Mouse (Mus musculus) spleen, adult 2 months (tissue): ENCODE measurements around the gene Tppp. TPM values are rescaled to one million over a fixed set of nuclear protein-coding genes. Genes with fewer than 3 reads are reported as not detected.

Source experiments
- DNase-seq, 2 experiments: peaks; one replicate each; pipeline versions ENCODE4 v3.0.0 to v3.0.0-alpha.2; 2012 to 2021; ENCODE audit warnings: low spot score in 2 of 2, low read depth in 1 of 2
- H3K27ac ChIP-seq: fragments of 200-500 bp; 2 replicates; pipeline ENCODE4 v1.5.1; 2012; ENCODE audit warnings: low read length, inconsistent platforms; ENCODE audit not compliant: insufficient read depth
- H3K27me3 ChIP-seq: fragments of 200-500 bp; 2 replicates; pipeline ENCODE4 v1.6.1; 2012; ENCODE audit warnings: mild to moderate bottlenecking, moderate library complexity, low read length, inconsistent platforms; ENCODE audit not compliant: control insufficient read depth, insufficient read depth
- H3K36me3 ChIP-seq: fragments of 200-500 bp; 2 replicates; pipeline ENCODE4 v1.6.1; 2012; ENCODE audit warnings: mild to moderate bottlenecking, low read length, inconsistent platforms; ENCODE audit not compliant: control insufficient read depth, insufficient read depth
- H3K4me1 ChIP-seq: fragments of 200-500 bp; 2 replicates; pipeline ENCODE4 v1.6.1; 2011; ENCODE audit warnings: inconsistent platforms; ENCODE audit not compliant: control insufficient read depth, insufficient read depth, insufficient read length
- H3K4me3 ChIP-seq: fragments of 200-500 bp; 2 replicates; pipeline ENCODE4 v1.5.1; 2011; ENCODE audit warnings: mild to moderate bottlenecking, inconsistent platforms; ENCODE audit not compliant: insufficient read depth, insufficient read length; ENCODE audit errors: extremely low read depth
- CTCF ChIP-seq: fragments of 200-500 bp; IDR thresholded peaks from 2 replicates; pipeline ENCODE4 v1.5.1; 2011; ENCODE audit warnings: mild to moderate bottlenecking, inconsistent platforms; ENCODE audit not compliant: insufficient read depth, insufficient read length, insufficient replicate concordance; ENCODE audit errors: extremely low read depth
- POLR2A ChIP-seq: fragments of 200-500 bp; IDR thresholded peaks from 2 replicates; pipeline ENCODE4 v1.6.1; 2011; ENCODE audit warnings: low read depth, low read length, inconsistent platforms
- WGBS: fragments of 180-500 bp; shearing (Covaris S2); methylation state at CpG from one replicate; pipeline ENCODE4 v1.1.7; 2018; 5-methylcytosine and 5-hydroxymethylcytosine counted together
- polyA plus RNA-seq: library from polyadenylated mRNA; depleted of rRNA; stranded (reverse); fragments of >200 nt; gene quantifications from 2 replicates; pipeline ENCODE4 v1.2.3, GENCODE M21; 2012

The Tppp gene
- polyA plus RNA-seq, 1 experiment: 2.2 TPM

DNA sequence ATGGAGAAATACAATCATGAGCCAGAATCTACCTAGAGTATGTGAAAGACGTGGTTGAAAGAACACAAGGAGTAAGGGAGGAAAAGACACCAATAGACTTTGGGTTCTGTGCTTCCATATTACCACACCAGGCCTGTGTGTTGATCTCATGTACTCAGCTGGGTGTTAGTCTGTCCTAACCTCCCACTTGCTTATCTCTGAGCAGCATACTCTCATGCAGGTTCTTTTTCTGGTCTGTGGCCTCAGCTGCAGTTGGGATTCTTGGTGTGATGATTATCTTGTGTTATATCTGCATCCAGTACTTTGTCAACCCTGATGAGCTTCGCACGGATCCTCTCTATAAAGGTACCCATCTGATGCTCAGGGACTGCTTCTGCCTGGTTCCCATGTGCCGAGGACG is 32.3 kb upstream of the Tppp start:
- TF ChIP-seq CTCF: no peak
- no peak for TF ChIP-seq POLR2A
- Histone ChIP-seq H3K27me3 (no peaks in the 10 kb centered on the region), H3K36me3 (no peaks in the 10 kb centered on the region), H3K4me3 (no peak overlapping the region), H3K27ac (no peak overlapping the region), H3K4me1 (no peaks in the 10 kb centered on the region)
- 87% methylated on average over 5 of the region's 5 CpGs for WGBS
- DNase-seq: no peak

DNA sequence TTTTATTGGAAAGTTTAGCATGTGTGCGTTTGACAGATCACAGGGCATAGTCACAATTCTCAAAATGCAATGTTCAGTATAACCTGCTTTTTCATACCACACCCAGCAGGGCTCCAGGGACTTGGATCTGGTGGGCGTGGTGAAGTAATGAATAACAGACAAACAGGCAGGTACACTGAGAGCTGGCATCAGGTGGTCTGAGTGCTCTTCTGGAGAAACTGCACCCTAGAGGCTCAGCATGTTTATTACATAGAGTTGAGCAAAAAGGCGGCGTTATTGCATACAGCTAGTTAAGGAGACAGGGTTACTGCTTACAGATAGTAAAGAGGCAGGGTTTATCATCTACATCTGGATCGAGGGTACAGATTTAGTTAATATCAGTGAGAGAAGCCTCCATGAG is 18.9 kb upstream of the Tppp start:
- Histone ChIP-seq H3K27me3 (no peaks in the 10 kb centered on the region), H3K4me1 (no peaks in the 10 kb centered on the region), H3K4me3 (no peak overlapping the region), H3K36me3 (no peaks in the 10 kb centered on the region), H3K27ac (no peak overlapping the region)
- no peak for DNase-seq
- 79% methylated on average over 5 of the region's 5 CpGs for WGBS
- TF ChIP-seq CTCF: no peak
- no peak for TF ChIP-seq POLR2A

DNA sequence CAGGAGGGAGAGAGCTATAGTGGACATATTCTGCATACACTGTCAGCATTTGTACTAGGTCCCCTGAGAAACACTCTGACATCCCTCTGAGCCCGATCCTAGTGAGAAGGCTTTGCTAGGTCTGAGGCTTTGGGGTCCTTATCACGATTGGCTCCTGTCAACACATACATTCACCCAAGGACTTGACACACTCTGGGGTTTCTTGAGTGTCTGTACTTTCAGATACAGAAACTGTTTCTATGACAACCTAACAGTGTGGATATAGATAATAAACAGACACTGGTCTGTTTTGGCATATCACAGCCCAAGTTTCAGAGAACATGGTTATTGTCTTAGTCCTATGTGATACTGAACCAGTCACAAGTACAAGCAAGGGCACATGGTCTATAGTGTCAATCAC is 18.4 kb upstream of the Tppp start:
- H3K27me3 ChIP-seq: no peaks in the 10 kb centered on the region
- DNase-seq: no peak
- H3K36me3 ChIP-seq: no peaks in the 10 kb centered on the region
- no peak overlapping the region for H3K4me3 ChIP-seq
- H3K27ac ChIP-seq: no peak overlapping the region
- WGBS: 78% methylated on average over 2 of the region's 2 CpGs
- TF ChIP-seq CTCF (no peak), POLR2A (no peak)
- no peaks in the 10 kb centered on the region for H3K4me1 ChIP-seq

DNA sequence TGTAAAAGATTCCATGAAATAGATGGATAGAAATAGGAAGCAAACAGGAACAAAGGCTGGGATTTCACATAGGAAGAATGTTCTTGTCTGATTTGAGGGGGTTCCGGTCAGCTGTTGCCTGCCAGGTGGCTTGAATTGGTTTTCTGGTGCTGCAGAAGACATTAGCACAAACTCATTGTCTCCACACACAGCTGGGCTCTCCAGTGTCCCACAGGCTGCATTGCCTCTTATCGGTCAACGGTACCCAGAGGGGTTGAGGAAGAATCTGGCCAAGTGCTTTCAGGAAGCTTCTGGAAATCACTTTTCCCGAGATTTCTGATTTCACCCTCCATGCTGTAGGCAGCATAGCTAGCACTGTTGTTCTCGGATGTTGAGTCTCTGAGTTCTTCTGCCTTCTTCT is 17.9 kb upstream of the Tppp start:
- no peaks in the 10 kb centered on the region for H3K36me3 ChIP-seq
- no peaks in the 10 kb centered on the region for H3K4me1 ChIP-seq
- WGBS: 84% methylated on average over 5 of the region's 5 CpGs
- no peaks in the 10 kb centered on the region for H3K27me3 ChIP-seq
- DNase-seq: no peak
- no peak for TF ChIP-seq CTCF
- TF ChIP-seq POLR2A: no peak
- H3K4me3 ChIP-seq: no peak overlapping the region
- no peak overlapping the region for H3K27ac ChIP-seq

DNA sequence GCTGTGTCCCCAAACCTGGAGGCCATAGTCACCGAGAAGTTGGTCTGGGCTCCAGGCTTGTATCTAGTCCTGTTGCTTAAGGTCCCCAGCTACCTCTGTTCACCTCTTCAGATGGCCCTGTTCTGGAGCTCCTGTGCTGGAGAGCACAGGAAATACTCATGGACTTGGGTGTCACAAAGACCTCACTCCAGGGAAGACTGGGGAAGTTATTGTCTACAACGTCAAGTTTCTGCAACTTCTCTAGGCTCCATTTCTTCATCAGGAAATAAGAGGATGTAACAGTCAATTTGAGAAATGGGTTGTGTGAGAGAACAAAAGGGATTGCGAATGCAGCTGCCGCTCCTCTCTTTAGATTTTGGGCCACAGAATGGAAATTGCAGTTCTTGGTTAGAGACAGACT is 12.8 kb upstream of the Tppp start:
- no peak for DNase-seq
- H3K27ac ChIP-seq: no peak overlapping the region
- H3K36me3 ChIP-seq: no peaks in the 10 kb centered on the region
- H3K4me1 ChIP-seq: no peaks in the 10 kb centered on the region
- H3K27me3 ChIP-seq: no peaks in the 10 kb centered on the region
- WGBS: 64% methylated on average over 4 of the region's 4 CpGs
- TF ChIP-seq POLR2A (no peak), CTCF (no peak)
- H3K4me3 ChIP-seq: no peak overlapping the region

DNA sequence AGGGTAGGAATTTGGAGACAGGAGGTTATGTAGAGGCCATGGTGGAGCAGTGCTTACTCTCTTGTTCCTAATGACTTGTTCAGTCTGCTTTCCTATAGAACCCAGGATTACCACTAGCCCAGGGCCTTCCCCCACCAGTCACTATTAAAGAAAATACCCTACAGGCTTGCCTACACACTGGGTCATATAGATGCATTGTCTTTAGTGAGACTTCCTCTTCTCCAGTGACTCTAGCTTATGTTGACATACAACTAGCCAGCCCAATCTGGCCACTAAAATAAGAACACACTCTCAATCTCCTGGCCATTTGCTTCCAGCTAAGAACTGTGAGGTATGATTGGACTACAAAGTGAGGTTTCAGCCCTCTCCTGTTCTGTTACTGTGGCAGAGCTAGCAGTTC is 8.7 kb upstream of the Tppp start:
- no peak for TF ChIP-seq POLR2A
- TF ChIP-seq CTCF: no peak

DNA sequence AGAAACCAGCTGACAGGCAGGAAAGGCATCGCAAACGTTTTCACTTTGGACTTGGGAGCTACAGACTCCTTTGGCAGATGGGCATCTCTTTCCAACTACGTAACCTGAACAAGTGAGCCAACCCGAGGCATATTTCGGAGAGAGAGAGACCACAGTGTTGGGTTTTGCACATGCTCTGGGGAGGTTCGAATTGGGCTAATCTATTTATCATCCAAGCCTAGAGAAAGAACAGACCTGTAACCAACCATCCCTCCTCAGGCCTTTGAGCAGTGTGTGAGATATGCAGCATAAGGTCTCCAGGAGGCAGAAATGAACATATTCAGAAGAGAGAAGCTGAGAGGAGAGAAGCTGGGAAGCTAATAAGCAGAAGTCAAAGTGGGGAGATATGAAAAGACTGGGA is 8.2 kb upstream of the Tppp start:
- Histone ChIP-seq H3K4me3 (no peak overlapping the region), H3K27me3 (no peaks in the 10 kb centered on the region), H3K27ac (no peak overlapping the region), H3K4me1 (no peaks in the 10 kb centered on the region), H3K36me3 (no peaks in the 10 kb centered on the region)
- WGBS: 81% methylated on average over 6 of the region's 6 CpGs
- DNase-seq: no peak
- TF ChIP-seq CTCF (no peak), POLR2A (no peak)

More for the DNA sequence above, 8.7 kb upstream of the Tppp start:
- H3K36me3 ChIP-seq: no peaks in the 10 kb centered on the region
- DNase-seq: no peak
- H3K27ac ChIP-seq: no peak overlapping the region
- no peak overlapping the region for H3K4me3 ChIP-seq
- no peaks in the 10 kb centered on the region for H3K4me1 ChIP-seq
- H3K27me3 ChIP-seq: no peaks in the 10 kb centered on the region
